Mouse (Mus musculus) forebrain, embryonic 14.5 days (tissue): ENCODE measurements around the gene Efcab9. TPM values are rescaled to one million over a fixed set of nuclear protein-coding genes. Genes with fewer than 3 reads are reported as not detected.
"Not testable (repeated sequence)": the region's sequence is repeated elsewhere in the genome, so short reads cannot be mapped to it uniquely, and the experiment has no call there.

Experiments used
- ATAC-seq: fragments of 200-750 bp; cut with Nextera tagmentation; 2 replicates; pipeline ENCODE4 v1.8.0; 2017; ENCODE audit warnings: mild to moderate bottlenecking, moderate library complexity
- DNase-seq: peaks from one replicate; pipeline ENCODE4 v3.0.0-alpha.2; 2015; ENCODE audit warnings: low spot score
- H3K27ac ChIP-seq: fragments of 300-500 bp; sonication (generic); 2 replicates; pipeline ENCODE4 v1.5.1; 2014; ENCODE audit warnings: low read depth, mild to moderate bottlenecking, control low read depth, low read length, moderate library complexity
- H3K27me3 ChIP-seq: fragments of 300-500 bp; sonication (generic); replicated peaks from 2 replicates; pipeline ENCODE4 v1.6.1; 2014; ENCODE audit warnings: low read length, control low read depth, mixed read lengths; ENCODE audit not compliant: control insufficient read depth, insufficient read depth
- H3K36me3 ChIP-seq: fragments of 300-500 bp; sonication (generic); 2 replicates; pipeline ENCODE4 v1.6.1; 2014; ENCODE audit warnings: low read length, control low read depth; ENCODE audit not compliant: control insufficient read depth, insufficient read depth
- H3K4me1 ChIP-seq: fragments of 300-500 bp; sonication (generic); 2 replicates; pipeline ENCODE4 v1.6.1; 2014; ENCODE audit warnings: antibody characterized with exemption, low read length, control low read depth; ENCODE audit not compliant: control insufficient read depth, insufficient read depth
- H3K4me2 ChIP-seq: fragments of 300-500 bp; sonication (generic); 2 replicates; pipeline ENCODE4 v1.6.1; 2014; ENCODE audit warnings: mild to moderate bottlenecking, control low read depth, low read length
- H3K4me3 ChIP-seq: fragments of 300-500 bp; sonication (generic); 2 replicates; pipeline ENCODE4 v1.5.1; 2014; ENCODE audit warnings: low read depth, low read length, control low read depth
- H3K9ac ChIP-seq: fragments of 300-500 bp; sonication (generic); 2 replicates; pipeline ENCODE4 v1.6.1; 2014; ENCODE audit warnings: mild to moderate bottlenecking, low read length, control low read depth, moderate library complexity
- H3K9me3 ChIP-seq: fragments of 300-500 bp; sonication (generic); replicated peaks from 2 replicates; pipeline ENCODE4 v1.6.1; 2016; ENCODE audit warnings: low read length, control low read depth, mixed read lengths; ENCODE audit not compliant: control insufficient read depth
- WGBS: fragments of 180-500 bp; shearing (Covaris S2); extraction: QIAGEN DNeasy Blood & Tissue Kit; methylation state at CpG from one replicate; pipeline ENCODE4 v1.1.7; 2014; 5-methylcytosine and 5-hydroxymethylcytosine counted together
- polyA plus RNA-seq: library from polyadenylated mRNA; unstranded; fragments of >200 nt; fragmentation: Nextera tagmentation; extraction: Ambion mirVana; gene quantifications from 2 replicates; pipeline ENCODE4 v1.2.1, GENCODE M21; 2014

Gene Efcab9
- polyA plus RNA-seq, 1 experiment from 2014 or later: not detected

- no peak overlapping the region for H3K4me2 ChIP-seq
- no peaks in the 10 kb centered on the region for H3K9me3 ChIP-seq
- DNase-seq (no peak), ATAC-seq (no peak)
- WGBS: 93% methylated on average over 1 of the region's 1 CpGs
- H3K4me3 ChIP-seq: no peak overlapping the region
- peaks cover 27% of the 10 kb centered on the region for H3K36me3 ChIP-seq
- no peak overlapping the region for H3K9ac ChIP-seq
- no peaks in the 10 kb centered on the region for H3K27me3 ChIP-seq
- no peaks in the 10 kb centered on the region for H3K4me1 ChIP-seq
- no peak overlapping the region for H3K27ac ChIP-seq
Measured at GRCm38 (mm10) chr11:32519354-32519753, 12.5 kb downstream of the Efcab9 start.

- H3K4me3 ChIP-seq: no peak overlapping the region
- no peak overlapping the region for H3K9ac ChIP-seq
- WGBS: 87% methylated on average over 4 of the region's 4 CpGs
- no peak overlapping the region for H3K4me2 ChIP-seq
- no peaks in the 10 kb centered on the region for H3K27me3 ChIP-seq
- H3K27ac ChIP-seq: no peak overlapping the region
- H3K9me3 ChIP-seq: no peaks in the 10 kb centered on the region
- ATAC-seq (no peak), DNase-seq (no peak)
- H3K4me1 ChIP-seq: no peaks in the 10 kb centered on the region
- H3K36me3 ChIP-seq: peaks cover 23% of the 10 kb centered on the region
Measured at GRCm38 (mm10) chr11:32518770-32519169, 13.1 kb downstream of the Efcab9 start.

GRCm38 (mm10) chr11:32516916-32517712 lies 14.8 kb downstream of the Efcab9 start:
- no peaks in the 10 kb centered on the region for H3K4me1 ChIP-seq
- ATAC-seq (peak; percentile 55; the same call in 1 of the 2 replicates), DNase-seq (peak; percentile 57)
- 80% methylated on average over 8 of the region's 8 CpGs for WGBS
- no peaks in the 10 kb centered on the region for H3K9me3 ChIP-seq
- H3K9ac ChIP-seq: no peak overlapping the region
- peak overlapping the region; percentile 58; the same call in 1 of the 2 replicates for H3K27ac ChIP-seq
- H3K36me3 ChIP-seq: peaks cover 23% of the 10 kb centered on the region
- H3K27me3 ChIP-seq: no peaks in the 10 kb centered on the region
- no peak overlapping the region for H3K4me2 ChIP-seq
- H3K4me3 ChIP-seq: no peak overlapping the region

GRCm38 (mm10) chr11:32516091-32516490 lies 15.8 kb downstream of the Efcab9 start:
- Histone ChIP-seq H3K4me2 (no peak overlapping the region), H3K27ac (peak overlapping the region; percentile 36), H3K36me3 (peaks cover 23% of the 10 kb centered on the region), H3K27me3 (no peaks in the 10 kb centered on the region), H3K4me1 (no peaks in the 10 kb centered on the region), H3K9ac (no peak overlapping the region), H3K9me3 (no peaks in the 10 kb centered on the region), H3K4me3 (no peak overlapping the region)
- 86% methylated on average over 12 of the region's 12 CpGs for WGBS
- ATAC-seq (no peak), DNase-seq (no peak)

GRCm38 (mm10) chr11:32514853-32515252 lies 17.0 kb downstream of the Efcab9 start:
- not testable (repeated sequence) for DNase-seq, ATAC-seq
- 93% methylated on average over 5 of the region's 5 CpGs for WGBS

GRCm38 (mm10) chr11:32510930-32511329 lies 21.0 kb downstream of the Efcab9 start:
- no peak overlapping the region for H3K4me3 ChIP-seq
- ATAC-seq: no peak
- WGBS: 90% methylated on average over 1 of the region's 1 CpGs
- no peak for DNase-seq
- H3K9me3 ChIP-seq: no peaks in the 10 kb centered on the region
- H3K36me3 ChIP-seq: 0 out of 2 replicates have a peak, but pooled peaks cover under 1% of the 10 kb centered on the region
- no peak overlapping the region for H3K27ac ChIP-seq
- no peak overlapping the region for H3K9ac ChIP-seq
- no peak overlapping the region for H3K4me2 ChIP-seq
- H3K27me3 ChIP-seq: no peaks in the 10 kb centered on the region
- no peaks in the 10 kb centered on the region for H3K4me1 ChIP-seq

More at GRCm38 (mm10) chr11:32514853-32515252, 17.0 kb downstream of the Efcab9 start:
- not testable (repeated sequence) for H3K4me3 ChIP-seq, H3K9me3 ChIP-seq, H3K4me1 ChIP-seq, H3K4me2 ChIP-seq, H3K27me3 ChIP-seq, H3K9ac ChIP-seq, H3K27ac ChIP-seq
- H3K36me3 ChIP-seq: peaks cover 21% of the 10 kb centered on the region

- Histone ChIP-seq H3K36me3 (0 out of 2 replicates have a peak, but pooled peaks cover 4% of the 10 kb centered on the region), H3K27me3 (no peaks in the 10 kb centered on the region), H3K9ac (no peak overlapping the region), H3K4me3 (no peak overlapping the region), H3K9me3 (no peaks in the 10 kb centered on the region), H3K4me2 (no peak overlapping the region), H3K27ac (no peak overlapping the region), H3K4me1 (no peaks in the 10 kb centered on the region)
- ATAC-seq: no peak
- DNase-seq: no peak
- 87% methylated on average over 7 of the region's 7 CpGs for WGBS
Measured at GRCm38 (mm10) chr11:32505091-32505739, 26.7 kb downstream of the Efcab9 start.

GRCm38 (mm10) chr11:32503711-32504110 lies 28.2 kb downstream of the Efcab9 start:
- peaks cover 8% of the 10 kb centered on the region; the same call in 1 of the 2 replicates for H3K36me3 ChIP-seq
- no peak overlapping the region for H3K27ac ChIP-seq
- no peak for ATAC-seq
- no peak overlapping the region for H3K4me2 ChIP-seq
- H3K4me3 ChIP-seq: no peak overlapping the region
- no peaks in the 10 kb centered on the region for H3K4me1 ChIP-seq
- no peaks in the 10 kb centered on the region for H3K9me3 ChIP-seq
- WGBS: 92% methylated on average over 2 of the region's 2 CpGs
- no peaks in the 10 kb centered on the region for H3K27me3 ChIP-seq
- DNase-seq: no peak
- no peak overlapping the region for H3K9ac ChIP-seq

- H3K4me2 ChIP-seq: no peak overlapping the region
- DNase-seq (no peak), ATAC-seq (no peak)
- no peaks in the 10 kb centered on the region for H3K4me1 ChIP-seq
- WGBS: 97% methylated on average over 4 of the region's 4 CpGs
- no peaks in the 10 kb centered on the region for H3K27me3 ChIP-seq
- peaks cover 8% of the 10 kb centered on the region; the same call in 1 of the 2 replicates for H3K36me3 ChIP-seq
- no peak overlapping the region for H3K27ac ChIP-seq
- no peak overlapping the region for H3K4me3 ChIP-seq
- no peak overlapping the region for H3K9ac ChIP-seq
- no peaks in the 10 kb centered on the region for H3K9me3 ChIP-seq
Measured at GRCm38 (mm10) chr11:32499931-32500330, 31.9 kb downstream of the Efcab9 start.
